Mouse (Mus musculus): ENCODE results near the gene Hivep1. TPM values are rescaled to one million over a fixed set of nuclear protein-coding genes. Genes with fewer than 3 reads are reported as not detected.

Hivep1 gene
- polyA plus RNA-seq, 1 experiment from 2014 or later, result 21.8 TPM

- peak overlapping the region; percentile 49 for H3K4me2 ChIP-seq (replicated peaks)
- H3K4me3 ChIP-seq (replicated peaks; ENCODE audit: low read length), result peak overlapping the region; percentile 10; the same call in 1 of the 2 replicates
- ATAC-seq (ENCODE audit: low FRiP score) (peak; percentile 95), DNase-seq (ENCODE audit: low spot score) (peak; percentile 73)
- no peaks in the 10 kb centered on the region for H3K27me3 ChIP-seq (ENCODE audit: control insufficient read depth, insufficient read depth, low read length)
- 0 out of 2 replicates have a peak, but pooled peaks cover 2% of the 10 kb centered on the region for H3K9me3 ChIP-seq (ENCODE audit: control insufficient read depth, low read length)
- H3K9ac ChIP-seq, result peak overlapping the region; percentile 49
- no peaks in the 10 kb centered on the region for H3K36me3 ChIP-seq (replicated peaks; ENCODE audit: control insufficient read depth, insufficient read depth)
- WGBS, result 11% methylated on average over 8 of the region's 8 CpGs
- peak overlapping the region; percentile 88 for H3K27ac ChIP-seq
- peaks cover 42% of the 10 kb centered on the region for H3K4me1 ChIP-seq (replicated peaks; ENCODE audit: control insufficient read depth, insufficient read depth, low read length)
Measured at GRCm38 (mm10) chr13:42102980-42103379, 51.2 kb downstream of the Hivep1 start.

- Histone ChIP-seq H3K9ac (peak overlapping the region; percentile 49), H3K27me3 (ENCODE audit: control insufficient read depth, insufficient read depth, low read length) (no peaks in the 10 kb centered on the region), H3K4me3 (replicated peaks; ENCODE audit: low read length) (peak overlapping the region; percentile 10; the same call in 1 of the 2 replicates), H3K4me2 (replicated peaks) (peak overlapping the region; percentile 49), H3K27ac (peak overlapping the region; percentile 88), H3K36me3 (replicated peaks; ENCODE audit: control insufficient read depth, insufficient read depth) (no peaks in the 10 kb centered on the region), H3K9me3 (ENCODE audit: control insufficient read depth, low read length) (no peaks in the 10 kb centered on the region), H3K4me1 (replicated peaks; ENCODE audit: control insufficient read depth, insufficient read depth, low read length) (peaks cover 42% of the 10 kb centered on the region)
- ATAC-seq (ENCODE audit: low FRiP score), result no peak
- 48% methylated on average over 11 of the region's 11 CpGs for WGBS
- no peak for DNase-seq (ENCODE audit: low spot score)
Measured at GRCm38 (mm10) chr13:42103486-42104166, 51.8 kb downstream of the Hivep1 start.

- H3K4me1 ChIP-seq (replicated peaks; ENCODE audit: control insufficient read depth, insufficient read depth, low read length), result peaks cover 42% of the 10 kb centered on the region
Measured at GRCm38 (mm10) chr13:42104371-42104770, 52.5 kb downstream of the Hivep1 start.

GRCm38 (mm10) chr13:42108483-42109215 lies 56.8 kb downstream of the Hivep1 start:
- no peak overlapping the region for H3K27ac ChIP-seq
- 73% methylated on average over 11 of the region's 11 CpGs for WGBS
- no peak for DNase-seq (ENCODE audit: low spot score)

More at GRCm38 (mm10) chr13:42104371-42104770, 52.5 kb downstream of the Hivep1 start:
- 86% methylated on average over 3 of the region's 3 CpGs for WGBS
- H3K27ac ChIP-seq, result no peak overlapping the region
- no peaks in the 10 kb centered on the region for H3K9me3 ChIP-seq (ENCODE audit: control insufficient read depth, low read length)
- DNase-seq (ENCODE audit: low spot score), result no peak
- no peak for ATAC-seq (ENCODE audit: low FRiP score)
- no peak overlapping the region for H3K4me2 ChIP-seq (replicated peaks)
- no peak overlapping the region for H3K9ac ChIP-seq
- no peaks in the 10 kb centered on the region for H3K27me3 ChIP-seq (ENCODE audit: control insufficient read depth, insufficient read depth, low read length)
- H3K4me3 ChIP-seq (replicated peaks; ENCODE audit: low read length), result no peak overlapping the region
- H3K36me3 ChIP-seq (replicated peaks; ENCODE audit: control insufficient read depth, insufficient read depth), result no peaks in the 10 kb centered on the region

GRCm38 (mm10) chr13:42110416-42110815 lies 58.6 kb downstream of the Hivep1 start:
- Histone ChIP-seq H3K4me3 (replicated peaks; ENCODE audit: low read length) (no peak overlapping the region), H3K27ac (no peak overlapping the region), H3K9ac (no peak overlapping the region), H3K9me3 (ENCODE audit: control insufficient read depth, low read length) (no peaks in the 10 kb centered on the region), H3K27me3 (ENCODE audit: control insufficient read depth, insufficient read depth, low read length) (no peaks in the 10 kb centered on the region), H3K36me3 (replicated peaks; ENCODE audit: control insufficient read depth, insufficient read depth) (no peaks in the 10 kb centered on the region), H3K4me1 (replicated peaks; ENCODE audit: control insufficient read depth, insufficient read depth, low read length) (no peaks in the 10 kb centered on the region), H3K4me2 (replicated peaks) (no peak overlapping the region)
- no peak for DNase-seq (ENCODE audit: low spot score)
- WGBS, result 81% methylated on average over 3 of the region's 3 CpGs
- no peak for ATAC-seq (ENCODE audit: low FRiP score)

More at GRCm38 (mm10) chr13:42108483-42109215, 56.8 kb downstream of the Hivep1 start:
- no peaks in the 10 kb centered on the region for H3K36me3 ChIP-seq (replicated peaks; ENCODE audit: control insufficient read depth, insufficient read depth)
- no peak overlapping the region for H3K9ac ChIP-seq
- H3K4me2 ChIP-seq (replicated peaks), result no peak overlapping the region
- no peaks in the 10 kb centered on the region for H3K27me3 ChIP-seq (ENCODE audit: control insufficient read depth, insufficient read depth, low read length)
- ATAC-seq (ENCODE audit: low FRiP score), result no peak
- no peaks in the 10 kb centered on the region for H3K9me3 ChIP-seq (ENCODE audit: control insufficient read depth, low read length)
- H3K4me1 ChIP-seq (replicated peaks; ENCODE audit: control insufficient read depth, insufficient read depth, low read length), result peaks cover 9% of the 10 kb centered on the region
- H3K4me3 ChIP-seq (replicated peaks; ENCODE audit: low read length), result no peak overlapping the region

GRCm38 (mm10) chr13:42112071-42112470 lies 60.2 kb downstream of the Hivep1 start:
- H3K36me3 ChIP-seq (replicated peaks; ENCODE audit: control insufficient read depth, insufficient read depth), result no peaks in the 10 kb centered on the region
- H3K9ac ChIP-seq, result no peak overlapping the region
- no peak for DNase-seq (ENCODE audit: low spot score)
- H3K4me3 ChIP-seq (replicated peaks; ENCODE audit: low read length), result no peak overlapping the region
- H3K27ac ChIP-seq, result no peak overlapping the region
- H3K9me3 ChIP-seq (ENCODE audit: control insufficient read depth, low read length), result no peaks in the 10 kb centered on the region
- H3K4me1 ChIP-seq (replicated peaks; ENCODE audit: control insufficient read depth, insufficient read depth, low read length), result no peaks in the 10 kb centered on the region
- ATAC-seq (ENCODE audit: low FRiP score), result no peak
- no peak overlapping the region for H3K4me2 ChIP-seq (replicated peaks)
- WGBS, result 89% methylated on average over 6 of the region's 6 CpGs
- H3K27me3 ChIP-seq (ENCODE audit: control insufficient read depth, insufficient read depth, low read length), result no peaks in the 10 kb centered on the region

- no peak overlapping the region for H3K4me2 ChIP-seq (replicated peaks)
- no peaks in the 10 kb centered on the region for H3K9me3 ChIP-seq (ENCODE audit: control insufficient read depth, low read length)
- DNase-seq (ENCODE audit: low spot score), result no peak
- ATAC-seq (ENCODE audit: low FRiP score), result no peak
- H3K36me3 ChIP-seq (replicated peaks; ENCODE audit: control insufficient read depth, insufficient read depth), result no peaks in the 10 kb centered on the region
- 76% methylated on average over 5 of the region's 5 CpGs for WGBS
- no peak overlapping the region for H3K4me3 ChIP-seq (replicated peaks; ENCODE audit: low read length)
- H3K9ac ChIP-seq, result no peak overlapping the region
- no peak overlapping the region for H3K27ac ChIP-seq
- no peaks in the 10 kb centered on the region for H3K27me3 ChIP-seq (ENCODE audit: control insufficient read depth, insufficient read depth, low read length)
- no peaks in the 10 kb centered on the region for H3K4me1 ChIP-seq (replicated peaks; ENCODE audit: control insufficient read depth, insufficient read depth, low read length)
Measured at GRCm38 (mm10) chr13:42112748-42113147, 60.9 kb downstream of the Hivep1 start.

- Histone ChIP-seq H3K36me3 (replicated peaks; ENCODE audit: control insufficient read depth, insufficient read depth) (no peaks in the 10 kb centered on the region), H3K4me1 (replicated peaks; ENCODE audit: control insufficient read depth, insufficient read depth, low read length) (no peaks in the 10 kb centered on the region), H3K9me3 (ENCODE audit: control insufficient read depth, low read length) (no peaks in the 10 kb centered on the region), H3K27ac (no peak overlapping the region), H3K9ac (no peak overlapping the region), H3K27me3 (ENCODE audit: control insufficient read depth, insufficient read depth, low read length) (no peaks in the 10 kb centered on the region), H3K4me2 (replicated peaks) (no peak overlapping the region), H3K4me3 (replicated peaks; ENCODE audit: low read length) (no peak overlapping the region)
- no peak for ATAC-seq (ENCODE audit: low FRiP score)
- DNase-seq (ENCODE audit: low spot score), result no peak
- WGBS, result 91% methylated on average over 7 of the region's 7 CpGs
Measured at GRCm38 (mm10) chr13:42113601-42114000, 61.8 kb downstream of the Hivep1 start.

GRCm38 (mm10) chr13:42116301-42116700 lies 64.5 kb downstream of the Hivep1 start:
- DNase-seq (ENCODE audit: low spot score) (no peak), ATAC-seq (ENCODE audit: low FRiP score) (no peak)
- no peak overlapping the region for H3K9ac ChIP-seq
- 88% methylated on average over 6 of the region's 6 CpGs for WGBS
- H3K4me2 ChIP-seq (replicated peaks), result no peak overlapping the region
- no peaks in the 10 kb centered on the region for H3K27me3 ChIP-seq (ENCODE audit: control insufficient read depth, insufficient read depth, low read length)
- no peak overlapping the region for H3K4me3 ChIP-seq (replicated peaks; ENCODE audit: low read length)
- H3K4me1 ChIP-seq (replicated peaks; ENCODE audit: control insufficient read depth, insufficient read depth, low read length), result no peaks in the 10 kb centered on the region
- no peaks in the 10 kb centered on the region for H3K36me3 ChIP-seq (replicated peaks; ENCODE audit: control insufficient read depth, insufficient read depth)
- H3K27ac ChIP-seq, result no peak overlapping the region
- H3K9me3 ChIP-seq (ENCODE audit: control insufficient read depth, low read length), result no peaks in the 10 kb centered on the region
